Mouse (Mus musculus): Measurements from ENCODE around the gene Krtap11-1.

The Krtap11-1 gene

GRCm38 (mm10) chr16:89571083-89571482 is at the start of gene Krtap11-1:
TSS of gene Krtap11-1 (minus strand) at chr16:89571183.
- DNase-seq (ENCODE audit: low spot score in 2 of 2) = no peak

- DNase-seq (ENCODE audit: low spot score in 2 of 2) = no peak
These were observed 47.2 kb upstream of the Krtap11-1 start for GRCm38 (mm10) chr16:89618190-89618589.

- no peak for DNase-seq (ENCODE audit: low spot score in 2 of 2)
These were observed 46.3 kb upstream of the Krtap11-1 start for GRCm38 (mm10) chr16:89617251-89617650.

- no peak for DNase-seq (ENCODE audit: low spot score in 2 of 2)
These were observed 42.7 kb upstream of the Krtap11-1 start for GRCm38 (mm10) chr16:89613726-89614125.

GRCm38 (mm10) chr16:89608791-89609185 is 37.8 kb upstream of the Krtap11-1 start:
- DNase-seq (ENCODE audit: low spot score in 2 of 2) = no peak

GRCm38 (mm10) chr16:89608161-89608790 is 37.3 kb upstream of the Krtap11-1 start:
- no peak for DNase-seq (ENCODE audit: low spot score in 2 of 2)

- DNase-seq (ENCODE audit: low spot score in 2 of 2) = no peak
These were observed 36.0 kb upstream of the Krtap11-1 start for GRCm38 (mm10) chr16:89606951-89607350.

- no peak for DNase-seq (ENCODE audit: low spot score in 2 of 2)
These were observed 16.2 kb upstream of the Krtap11-1 start for GRCm38 (mm10) chr16:89587209-89587608.

GRCm38 (mm10) chr16:89585604-89586508 is 14.9 kb upstream of the Krtap11-1 start:
- DNase-seq (ENCODE audit: low spot score in 2 of 2) = no peak

GRCm38 (mm10) chr16:89581658-89582057 is 10.7 kb upstream of the Krtap11-1 start:
- DNase-seq (ENCODE audit: low spot score in 2 of 2) = no peak

GRCm38 (mm10) chr16:89570516-89570915 is 467 bp downstream of the Krtap11-1 start:
- DNase-seq (ENCODE audit: low spot score in 2 of 2) = no peak

GRCm38 (mm10) chr16:89569136-89569535 is 1.8 kb downstream of the Krtap11-1 start:
- DNase-seq (ENCODE audit: low spot score in 2 of 2) = no peak

GRCm38 (mm10) chr16:89568141-89568540 is 2.8 kb downstream of the Krtap11-1 start:
- no peak for DNase-seq (ENCODE audit: low spot score in 2 of 2)

- DNase-seq (ENCODE audit: low spot score in 2 of 2) = no peak
These were observed 20.7 kb downstream of the Krtap11-1 start for GRCm38 (mm10) chr16:89550298-89550697.

- DNase-seq (ENCODE audit: low spot score in 2 of 2) = no peak
These were observed 32.9 kb downstream of the Krtap11-1 start for GRCm38 (mm10) chr16:89538031-89538484.

GRCm38 (mm10) chr16:89537349-89537748 is 33.6 kb downstream of the Krtap11-1 start:
- DNase-seq (ENCODE audit: low spot score in 2 of 2) = no peak

- no peak for DNase-seq (ENCODE audit: low spot score in 2 of 2)
These were observed 40.4 kb downstream of the Krtap11-1 start for GRCm38 (mm10) chr16:89530547-89530946.

- no peak for DNase-seq (ENCODE audit: low spot score in 2 of 2)
These were observed 41.1 kb downstream of the Krtap11-1 start for GRCm38 (mm10) chr16:89529846-89530245.

- no peak for DNase-seq (ENCODE audit: low spot score in 2 of 2)
These were observed 42.6 kb downstream of the Krtap11-1 start for GRCm38 (mm10) chr16:89528380-89528779.

GRCm38 (mm10) chr16:89520996-89521395 is 50.0 kb downstream of the Krtap11-1 start:
- no peak for DNase-seq (ENCODE audit: low spot score in 2 of 2)

GRCm38 (mm10) chr16:89520555-89520954 is 50.4 kb downstream of the Krtap11-1 start:
- DNase-seq (ENCODE audit: low spot score in 2 of 2) = no peak

Data from natural killer cell, adult 2 months (primary cell).